Mouse (Mus musculus) forebrain, embryonic 15.5 days (tissue): Measurements from ENCODE around the gene Adcy7. TPM values are rescaled to one million over a fixed set of nuclear protein-coding genes. Genes with fewer than 3 reads are reported as not detected.

Experiments used
- ATAC-seq: fragments of 200-750 bp; cut with Nextera tagmentation; replicated peaks from 2 replicates; pipeline ENCODE4 v1.8.0; 2017; ENCODE audit warnings: mild to moderate bottlenecking, moderate TSS enrichment, moderate library complexity
- H3K27ac ChIP-seq: fragments of 300-500 bp; sonication (generic); replicated peaks from 2 replicates; pipeline ENCODE4 v1.5.1; 2015; ENCODE audit warnings: mild to moderate bottlenecking, inconsistent platforms
- H3K27me3 ChIP-seq: fragments of 300-500 bp; sonication (generic); 2 replicates; pipeline ENCODE4 v1.6.1; 2015; ENCODE audit warnings: inconsistent platforms
- H3K36me3 ChIP-seq: fragments of 300-500 bp; sonication (generic); 2 replicates; pipeline ENCODE4 v1.6.1; 2015; ENCODE audit warnings: mild to moderate bottlenecking, inconsistent platforms
- H3K4me1 ChIP-seq: fragments of 300-500 bp; sonication (generic); 2 replicates; pipeline ENCODE4 v1.6.1; 2015; ENCODE audit warnings: inconsistent platforms
- H3K4me2 ChIP-seq: fragments of 300-500 bp; sonication (generic); replicated peaks from 2 replicates; pipeline ENCODE4 v1.6.1; 2015; ENCODE audit warnings: mild to moderate bottlenecking, inconsistent platforms
- H3K4me3 ChIP-seq: fragments of 300-500 bp; sonication (generic); 2 replicates; pipeline ENCODE4 v1.5.1; 2015; ENCODE audit warnings: mild to moderate bottlenecking, inconsistent platforms
- H3K9ac ChIP-seq: fragments of 300-500 bp; sonication (generic); replicated peaks from 2 replicates; pipeline ENCODE4 v1.6.1; 2015; ENCODE audit warnings: mild to moderate bottlenecking, inconsistent platforms
- H3K9me3 ChIP-seq: fragments of 300-500 bp; sonication (generic); 2 replicates; pipeline ENCODE4 v1.6.1; 2016; ENCODE audit warnings: inconsistent platforms
- WGBS: fragments of 180-500 bp; shearing (Covaris S2); methylation state at CpG from one replicate; pipeline ENCODE4 v1.1.7; 2015; ENCODE audit warnings: mixed read lengths; 5-methylcytosine and 5-hydroxymethylcytosine counted together
- polyA plus RNA-seq: library from polyadenylated mRNA; unstranded; fragments of >200 nt; fragmentation: Nextera tagmentation; extraction: Ambion mirVana; gene quantifications from 2 replicates; pipeline ENCODE4 v1.2.1, GENCODE M21; 2015

The Adcy7 gene
- polyA plus RNA-seq, 1 experiment from 2014 or later = 1.5 TPM

DNA sequence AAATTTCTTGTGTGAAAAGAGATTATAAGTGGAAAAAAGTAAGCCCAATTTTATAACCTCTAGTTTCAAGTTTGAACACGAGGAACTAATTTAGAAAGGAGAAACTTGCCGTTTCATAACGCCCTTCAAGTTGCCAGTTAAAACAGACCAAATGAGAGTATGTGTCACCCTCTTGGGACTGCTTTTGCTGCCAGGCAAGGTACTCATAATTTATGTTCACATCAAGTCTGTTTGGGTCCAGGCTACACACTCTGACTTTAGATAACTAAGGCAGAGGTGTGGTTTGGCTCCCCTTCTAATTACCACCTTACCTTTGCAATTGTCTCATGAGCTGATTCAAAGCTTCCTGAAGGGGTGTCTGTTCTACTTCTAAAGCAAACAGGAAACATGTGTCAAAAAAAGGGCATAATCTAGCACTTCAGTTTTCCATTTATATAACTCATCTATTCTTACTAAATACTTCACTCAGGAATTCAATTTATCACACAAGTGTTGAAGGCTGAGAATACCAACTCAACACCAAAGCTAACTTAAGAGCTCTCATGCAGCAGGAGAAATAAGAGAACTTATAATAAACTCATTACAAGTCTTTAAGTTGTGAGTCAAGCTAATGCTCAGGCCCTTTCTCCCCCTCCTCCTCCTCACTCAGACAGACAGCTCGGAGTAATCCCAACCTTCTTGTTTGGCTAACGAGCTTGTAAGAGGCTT is 85.2 kb downstream of the Adcy7 start:
- Histone ChIP-seq H3K27ac (no peak overlapping the region), H3K27me3 (no peaks in the 10 kb centered on the region), H3K4me2 (no peak overlapping the region), H3K9ac (no peak overlapping the region), H3K36me3 (peaks cover 68% of the 10 kb centered on the region), H3K4me3 (no peak overlapping the region), H3K4me1 (peaks cover 22% of the 10 kb centered on the region), H3K9me3 (no peaks in the 10 kb centered on the region)
- no peak for ATAC-seq
- 61% methylated on average over 5 of the region's 5 CpGs for WGBS

DNA sequence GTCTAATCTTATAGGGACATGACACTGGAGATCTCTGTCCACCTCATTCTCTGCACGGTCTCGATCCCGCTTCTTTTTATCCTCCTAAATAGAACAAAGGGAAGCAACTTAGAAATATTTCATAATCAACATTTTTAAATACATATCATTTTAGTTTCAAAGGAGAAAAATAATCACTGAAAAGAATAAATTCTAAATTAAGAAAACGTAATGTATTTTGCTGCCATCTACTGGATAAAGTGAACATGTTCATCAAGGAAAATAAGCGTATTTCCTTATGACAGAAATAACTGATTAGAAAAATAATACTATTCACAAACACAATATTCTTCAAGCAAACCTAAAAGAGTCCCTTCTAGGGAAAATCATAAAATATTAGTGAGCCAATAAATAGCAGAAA is 85.7 kb downstream of the Adcy7 start:
- no peak for ATAC-seq
- H3K9me3 ChIP-seq = no peaks in the 10 kb centered on the region
- H3K4me3 ChIP-seq = no peak overlapping the region
- H3K4me2 ChIP-seq = no peak overlapping the region
- no peak overlapping the region for H3K27ac ChIP-seq
- WGBS = 80% methylated on average over 5 of the region's 5 CpGs
- peaks cover 26% of the 10 kb centered on the region for H3K4me1 ChIP-seq
- no peaks in the 10 kb centered on the region for H3K27me3 ChIP-seq
- H3K9ac ChIP-seq = no peak overlapping the region
- peaks cover 62% of the 10 kb centered on the region for H3K36me3 ChIP-seq

DNA sequence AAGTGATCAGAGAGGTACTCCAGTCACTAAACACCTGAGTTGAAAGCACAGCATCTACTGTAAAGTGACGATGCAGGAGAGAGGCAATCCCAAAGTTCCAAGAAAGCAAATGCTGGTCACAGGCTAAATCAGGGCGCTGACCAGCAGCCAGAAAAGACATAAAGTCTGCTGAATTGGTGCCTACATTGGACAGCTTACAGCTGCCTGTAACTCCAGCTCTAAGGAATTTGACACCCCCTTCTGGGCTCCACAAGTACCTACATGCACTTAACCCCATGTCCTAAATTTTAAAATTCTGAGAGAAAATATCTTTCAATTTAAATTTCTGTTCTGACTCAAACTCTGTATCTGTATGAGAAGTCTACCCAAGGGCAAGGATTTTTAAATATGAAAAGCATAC is 87.8 kb downstream of the Adcy7 start:
- H3K4me3 ChIP-seq = 0 out of 2 replicates have a peak overlapping the region, but pooled peaks have one; percentile 8

DNA sequence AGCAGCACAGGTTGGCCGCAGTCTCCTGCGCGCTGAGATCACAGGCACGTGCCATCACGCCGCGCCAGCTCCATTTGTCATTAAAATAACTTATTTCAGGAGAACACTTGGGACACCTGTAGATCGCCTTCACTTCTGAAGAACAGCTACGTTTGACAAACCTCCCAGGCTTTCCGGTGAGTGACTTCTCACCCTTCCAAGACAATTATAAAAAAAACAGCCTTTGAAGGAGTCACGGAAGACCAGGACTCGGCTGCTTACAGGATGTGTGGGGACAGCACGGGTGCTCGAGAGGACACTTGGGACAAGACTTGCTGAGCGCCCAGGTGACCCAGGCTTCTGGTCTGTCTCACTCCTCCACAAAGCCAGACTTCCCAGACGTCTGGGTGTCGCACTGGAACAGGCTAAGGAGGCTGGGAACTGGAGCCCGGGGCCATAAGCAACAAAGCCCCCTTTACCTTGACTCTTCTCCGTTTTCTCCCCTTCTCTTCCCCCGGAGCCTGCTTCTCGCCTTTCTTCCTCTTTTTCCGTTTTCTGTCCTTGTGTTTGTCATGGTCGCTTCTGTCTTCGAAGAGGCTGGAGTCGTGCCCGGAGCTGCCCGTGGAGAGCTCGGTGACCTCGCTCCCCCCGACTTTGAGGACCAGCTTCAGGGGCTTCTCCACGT is 89.0 kb downstream of the Adcy7 start:
- peaks cover 26% of the 10 kb centered on the region for H3K4me1 ChIP-seq

More for the DNA sequence above, 87.8 kb downstream of the Adcy7 start:
- no peak overlapping the region for H3K27ac ChIP-seq
- H3K9me3 ChIP-seq = no peaks in the 10 kb centered on the region
- H3K4me1 ChIP-seq = peaks cover 26% of the 10 kb centered on the region
- H3K27me3 ChIP-seq = no peaks in the 10 kb centered on the region
- WGBS = 88% methylated on average over 2 of the region's 2 CpGs
- no peak for ATAC-seq
- peaks cover 43% of the 10 kb centered on the region for H3K36me3 ChIP-seq
- H3K4me2 ChIP-seq = peak overlapping the region; percentile 84
- no peak overlapping the region for H3K9ac ChIP-seq

DNA sequence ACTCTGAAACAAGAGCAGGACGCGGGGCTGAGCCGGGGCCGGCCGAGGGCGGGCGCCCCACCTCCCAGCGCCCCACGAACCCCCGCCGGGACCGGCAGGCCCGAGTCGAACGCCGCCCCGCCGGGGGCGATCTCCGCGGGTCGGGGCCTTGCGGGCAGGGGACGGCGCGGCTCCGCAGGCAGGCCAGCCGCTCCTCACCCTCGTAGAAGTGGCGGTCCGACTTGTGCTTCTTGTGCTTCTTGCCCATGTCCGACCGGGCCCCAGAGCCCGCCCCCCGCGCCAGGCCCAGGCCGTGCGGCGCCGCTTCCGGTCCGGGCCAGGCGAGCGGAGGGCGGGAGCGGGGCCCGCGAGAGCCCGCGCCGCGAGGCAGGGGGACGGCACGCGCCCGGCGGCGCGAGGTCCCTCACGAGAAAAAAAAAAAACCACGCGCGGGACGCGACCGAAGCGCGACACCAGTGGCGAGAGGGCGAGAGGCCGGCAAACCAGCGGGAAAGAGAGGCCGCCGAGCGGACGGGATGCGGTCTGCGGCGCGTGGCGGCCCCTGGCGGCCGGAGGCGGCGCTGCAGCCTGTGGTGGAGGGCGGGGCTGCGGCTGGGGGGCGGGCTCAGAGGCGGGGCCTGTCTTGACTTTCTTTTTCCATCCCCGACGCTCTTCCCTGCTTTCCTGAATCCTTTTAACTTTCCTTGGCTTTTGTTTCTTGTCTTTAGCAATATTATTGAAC is 89.7 kb downstream of the Adcy7 start, which contains the start of gene Brd7:
Brd7 (minus strand) TSS at position 487 of the 721 bp plus-strand sequence.
- Histone ChIP-seq H3K4me2 (peak within 1 kb of the TSS; percentile 84), H3K9me3 (no peaks in the 10 kb centered on the region), H3K36me3 (peaks cover 24% of the 10 kb centered on the region), H3K27ac (peak within 1 kb of the TSS; percentile 76), H3K4me3 (peak within 1 kb of the TSS; percentile 91), H3K9ac (peak within 1 kb of the TSS; percentile 93), H3K27me3 (no peaks in the 10 kb centered on the region), H3K4me1 (peaks cover 26% of the 10 kb centered on the region)
- ATAC-seq = peak; percentile 90
- WGBS = under 1% methylated on average over 78 of the region's 91 CpGs

More for the DNA sequence above, 89.0 kb downstream of the Adcy7 start:
- peak overlapping the region; percentile 76 for H3K27ac ChIP-seq
- peak overlapping the region; percentile 84 for H3K4me2 ChIP-seq
- H3K9ac ChIP-seq = peak overlapping the region; percentile 93
- H3K36me3 ChIP-seq = peaks cover 31% of the 10 kb centered on the region
- 1% methylated on average over 31 of the region's 31 CpGs for WGBS
- ATAC-seq = peak; percentile 18; the same call in 1 of the 2 replicates
- no peaks in the 10 kb centered on the region for H3K9me3 ChIP-seq
- no peaks in the 10 kb centered on the region for H3K27me3 ChIP-seq
- peak overlapping the region; percentile 91 for H3K4me3 ChIP-seq

DNA sequence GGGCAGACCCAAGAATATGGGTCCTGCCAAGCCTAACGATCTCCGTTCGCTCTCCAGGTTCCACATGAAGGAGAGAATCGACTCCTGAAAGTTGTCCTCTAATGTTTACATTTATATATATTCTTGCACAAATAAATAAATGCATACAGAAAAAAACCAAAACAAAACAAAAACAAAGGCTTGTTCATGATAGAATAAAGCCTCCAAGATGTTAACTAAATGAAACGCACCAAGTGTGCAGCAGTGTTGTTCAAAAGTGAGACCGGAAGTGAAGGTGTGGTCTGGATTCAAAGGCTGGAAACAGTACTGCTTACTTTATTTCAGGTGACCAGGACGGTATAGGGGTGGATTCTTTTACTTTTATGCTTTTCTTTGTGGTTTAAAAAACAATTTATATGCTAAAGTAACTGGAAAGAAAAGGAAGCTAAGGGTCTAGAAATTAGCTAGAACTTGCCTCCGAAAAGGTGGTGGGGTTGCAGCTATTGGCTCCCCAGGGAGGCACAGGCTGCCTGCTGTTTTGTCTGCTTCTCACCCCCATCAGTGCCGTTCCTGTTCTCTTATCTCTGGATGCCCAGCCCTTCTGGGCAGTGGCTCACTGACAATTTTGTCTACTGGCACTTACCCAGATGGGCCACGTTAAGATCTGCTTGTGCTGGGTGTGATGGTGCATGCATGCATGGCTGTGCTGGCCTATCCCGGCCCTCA is 90.4 kb downstream of the Adcy7 start:
- Histone ChIP-seq H3K4me3 (peak overlapping the region; percentile 91), H3K36me3 (peaks cover 18% of the 10 kb centered on the region; the same call in 1 of the 2 replicates), H3K9me3 (no peaks in the 10 kb centered on the region), H3K27ac (no peak overlapping the region), H3K9ac (peak overlapping the region; percentile 93; the same call in 1 of the 2 replicates), H3K4me1 (peaks cover 26% of the 10 kb centered on the region), H3K4me2 (peak overlapping the region; percentile 37), H3K27me3 (no peaks in the 10 kb centered on the region)
- WGBS = 36% methylated on average over 11 of the region's 11 CpGs
- ATAC-seq = no peak

DNA sequence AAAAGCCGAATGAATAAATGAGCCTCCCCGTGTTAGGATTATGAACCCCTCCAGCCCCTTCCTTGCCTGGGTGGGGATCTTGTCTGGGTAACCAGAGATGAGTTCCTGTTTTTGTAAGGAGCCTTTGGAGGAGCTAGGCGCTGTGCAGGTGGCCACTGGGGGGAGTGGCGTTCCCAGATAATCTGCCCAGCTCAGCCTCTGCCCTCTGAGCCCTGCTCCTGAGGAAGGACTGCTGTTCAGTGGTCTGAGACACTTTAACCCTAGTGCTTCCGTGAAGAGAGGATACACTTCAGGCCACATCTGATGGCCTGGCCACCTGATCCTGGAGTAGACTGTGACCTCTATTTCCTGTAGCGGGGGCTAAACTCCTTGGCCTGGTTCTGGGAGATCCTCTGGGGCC is 97.0 kb downstream of the Adcy7 start:
- 23% methylated on average over 6 of the region's 6 CpGs for WGBS

DNA sequence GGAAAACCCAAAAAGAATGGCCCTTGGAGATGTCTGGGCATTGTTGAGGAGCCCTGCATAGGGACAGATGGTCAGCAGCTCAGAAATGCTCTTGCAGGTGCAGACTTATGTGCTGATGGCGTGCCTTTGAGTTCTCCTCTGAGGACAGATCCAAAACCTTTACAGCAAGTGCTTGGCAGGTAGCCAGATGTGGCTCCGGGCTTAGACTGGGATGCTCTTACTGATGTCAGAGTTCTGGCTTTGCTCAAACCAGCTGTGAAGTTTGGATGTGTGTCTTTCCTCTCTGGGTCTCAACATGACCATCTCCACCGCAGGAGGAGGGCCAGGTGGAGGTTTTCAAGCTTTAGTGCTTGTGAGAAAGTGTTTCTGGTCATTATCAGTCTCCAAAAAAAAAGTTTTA is 97.6 kb downstream of the Adcy7 start:
- WGBS = 44% methylated on average over 3 of the region's 3 CpGs
- Histone ChIP-seq H3K4me1 (no peaks in the 10 kb centered on the region), H3K4me2 (no peak overlapping the region), H3K27me3 (no peaks in the 10 kb centered on the region), H3K4me3 (no peak overlapping the region), H3K9ac (no peak overlapping the region), H3K27ac (no peak overlapping the region), H3K36me3 (no peaks in the 10 kb centered on the region), H3K9me3 (no peaks in the 10 kb centered on the region)
- ATAC-seq = no peak

More for the DNA sequence above, 97.0 kb downstream of the Adcy7 start:
- Histone ChIP-seq H3K9ac (no peak overlapping the region), H3K27me3 (no peaks in the 10 kb centered on the region), H3K36me3 (no peaks in the 10 kb centered on the region), H3K4me3 (no peak overlapping the region), H3K27ac (no peak overlapping the region), H3K9me3 (no peaks in the 10 kb centered on the region), H3K4me1 (no peaks in the 10 kb centered on the region), H3K4me2 (no peak overlapping the region)
- ATAC-seq = no peak

DNA sequence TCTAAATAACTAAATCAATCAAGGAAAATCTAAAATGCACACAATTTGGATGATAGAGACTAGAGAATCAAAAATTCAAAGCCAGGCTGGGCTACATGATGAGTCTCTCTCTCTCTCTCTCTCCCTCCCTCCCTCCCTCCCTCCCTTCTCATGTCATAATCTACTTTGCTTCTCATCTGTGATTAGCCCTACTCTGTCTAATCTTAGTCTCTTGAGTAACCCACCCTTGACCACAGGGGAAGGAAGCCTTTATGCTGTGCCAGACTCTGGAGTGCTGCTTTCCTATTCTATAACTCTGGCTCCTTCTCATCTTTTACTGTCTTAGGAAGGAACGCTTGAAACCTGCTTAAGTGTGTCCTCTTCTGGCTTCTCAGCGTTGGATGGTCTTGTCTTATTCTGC is 99.3 kb downstream of the Adcy7 start:
- no peak for ATAC-seq
- WGBS = 92% methylated on average over 2 of the region's 2 CpGs
- Histone ChIP-seq H3K4me1 (peaks cover 7% of the 10 kb centered on the region), H3K9ac (no peak overlapping the region), H3K27ac (no peak overlapping the region), H3K9me3 (no peaks in the 10 kb centered on the region), H3K27me3 (no peaks in the 10 kb centered on the region), H3K36me3 (no peaks in the 10 kb centered on the region), H3K4me3 (no peak overlapping the region), H3K4me2 (no peak overlapping the region)

DNA sequence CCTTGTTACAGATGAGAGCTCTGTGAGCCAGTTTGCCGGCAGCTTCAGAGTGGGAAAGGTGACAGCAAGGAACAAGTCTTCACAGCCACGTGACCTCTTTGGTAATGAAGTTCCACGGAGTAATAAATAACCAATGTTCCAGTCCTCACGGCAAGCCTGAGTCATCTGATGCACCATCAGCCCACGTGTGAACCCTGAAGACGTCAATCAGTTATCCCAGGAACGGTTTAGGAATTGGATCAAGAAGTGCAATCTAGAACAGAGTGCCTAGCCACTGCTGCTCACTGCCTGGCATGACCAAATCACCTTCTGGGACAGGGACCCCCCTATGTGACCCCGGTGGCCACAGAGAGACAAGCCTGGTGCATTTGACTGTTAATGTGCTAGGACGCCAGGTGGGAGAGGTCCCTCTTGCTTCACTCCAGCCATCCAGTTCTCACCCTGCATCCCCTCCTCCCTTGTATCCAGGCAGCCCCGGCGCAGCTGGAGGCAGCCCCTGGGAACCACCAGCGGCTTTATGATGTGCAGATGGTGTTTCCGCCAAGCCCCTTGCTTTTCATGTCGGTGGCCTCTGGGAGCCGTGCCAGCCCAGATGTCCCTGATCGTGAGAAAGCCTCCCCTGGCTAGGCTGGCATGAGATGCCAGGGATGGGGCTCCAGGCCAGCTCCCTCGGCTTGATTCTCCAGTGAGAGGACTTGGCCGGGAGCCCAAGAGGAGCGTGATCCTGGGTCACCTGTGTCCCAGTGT is 104.8 kb downstream of the Adcy7 start:
- WGBS = 40% methylated on average over 19 of the region's 19 CpGs
- Histone ChIP-seq H3K4me1 (peaks cover 18% of the 10 kb centered on the region), H3K9me3 (no peaks in the 10 kb centered on the region), H3K4me2 (no peak overlapping the region), H3K36me3 (no peaks in the 10 kb centered on the region), H3K27me3 (no peaks in the 10 kb centered on the region), H3K9ac (no peak overlapping the region), H3K27ac (peak overlapping the region; percentile 25; the same call in 1 of the 2 replicates), H3K4me3 (no peak overlapping the region)
- peak; percentile 87 for ATAC-seq
